Mouse (Mus musculus): ENCODE measurements at regions not wholly inside any gene's neighbourhood (a gene's known extent, or its start where the extent isn't known, plus 50 kb on each side); places are given as distances from the start of the nearest gene placed in this dataset.

DNA sequence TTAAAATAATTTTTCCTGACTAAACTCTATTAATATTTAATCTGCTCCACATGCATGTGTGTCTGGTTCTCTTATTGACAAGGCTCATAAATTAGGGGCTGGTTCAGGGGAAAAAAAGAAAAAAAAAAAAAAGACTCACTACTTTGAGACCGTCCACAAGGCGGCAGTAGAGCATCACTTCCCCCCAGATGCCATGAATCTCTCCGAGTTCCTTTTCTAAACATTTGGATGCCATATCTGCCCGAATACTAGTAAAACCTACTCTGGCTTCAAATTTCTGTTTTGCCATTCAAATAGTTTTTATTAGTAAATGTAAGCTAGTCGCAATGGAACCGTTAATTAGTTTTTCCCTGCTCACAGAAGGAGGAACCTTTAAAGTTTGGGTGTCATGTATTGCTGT is 182.7 kb upstream of the Gm765 start:
- no peak overlapping the region for H3K27ac ChIP-seq (ENCODE audit: low read depth)
- TF ChIP-seq CTCF (IDR thresholded peaks at IDR 0.05; ENCODE audit: low read depth) (peak; percentile 82), EP300 (IDR thresholded peaks at IDR 0.05; ENCODE audit: low read depth) (no peak)
- H3K27me3 ChIP-seq (ENCODE audit: insufficient read depth, low read length) = no peaks in the 10 kb centered on the region
- H3K9ac ChIP-seq (replicated peaks) = no peak overlapping the region
- WGBS (ENCODE audit: insufficient replicate concordance) = 10% methylated on average over 6 of the region's 6 CpGs
- peak; percentile 66 for DNase-seq
- H3K4me1 ChIP-seq (ENCODE audit: insufficient read depth) = no peaks in the 10 kb centered on the region
- ATAC-seq = no peak
- no peaks in the 10 kb centered on the region for H3K9me3 ChIP-seq (ENCODE audit: low read length)
- no peak overlapping the region for H3K4me3 ChIP-seq (ENCODE audit: low read depth, low read length)
- no peaks in the 10 kb centered on the region for H3K36me3 ChIP-seq (replicated peaks; ENCODE audit: insufficient read depth, low read length)
- no peak overlapping the region for H3K4me2 ChIP-seq (ENCODE audit: low read depth, low read length)

DNA sequence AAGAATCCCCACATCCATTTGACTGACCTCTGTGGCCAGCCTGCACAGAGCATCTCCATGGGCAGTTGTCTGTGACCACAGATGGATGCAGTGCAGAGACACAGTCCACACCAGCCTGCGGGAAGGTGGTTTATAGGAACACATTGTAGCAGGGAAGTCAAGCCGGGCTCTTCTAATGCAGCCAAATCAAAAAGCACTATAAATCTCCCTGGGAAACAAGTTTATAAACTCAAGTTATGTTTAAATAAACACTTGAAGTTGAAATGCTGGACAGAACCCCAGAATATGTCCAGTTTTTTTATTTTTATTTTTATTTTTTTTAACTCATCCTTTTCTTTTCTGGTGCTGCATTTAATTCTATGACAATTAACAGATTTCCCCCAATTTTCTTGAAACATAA is 182.1 kb upstream of the Gm765 start:
- no peak overlapping the region for H3K9ac ChIP-seq (replicated peaks)
- no peak overlapping the region for H3K4me2 ChIP-seq (ENCODE audit: low read depth, low read length)
- H3K9me3 ChIP-seq (ENCODE audit: low read length) = no peaks in the 10 kb centered on the region
- H3K36me3 ChIP-seq (replicated peaks; ENCODE audit: insufficient read depth, low read length) = no peaks in the 10 kb centered on the region
- no peak overlapping the region for H3K27ac ChIP-seq (ENCODE audit: low read depth)
- DNase-seq = no peak
- H3K4me3 ChIP-seq (ENCODE audit: low read depth, low read length) = no peak overlapping the region
- no peaks in the 10 kb centered on the region for H3K4me1 ChIP-seq (ENCODE audit: insufficient read depth)
- WGBS (ENCODE audit: insufficient replicate concordance) = 71% methylated on average over 2 of the region's 2 CpGs
- ATAC-seq = no peak
- TF ChIP-seq CTCF (IDR thresholded peaks at IDR 0.05; ENCODE audit: low read depth) (no peak), EP300 (IDR thresholded peaks at IDR 0.05; ENCODE audit: low read depth) (no peak)
- H3K27me3 ChIP-seq (ENCODE audit: insufficient read depth, low read length) = no peaks in the 10 kb centered on the region

DNA sequence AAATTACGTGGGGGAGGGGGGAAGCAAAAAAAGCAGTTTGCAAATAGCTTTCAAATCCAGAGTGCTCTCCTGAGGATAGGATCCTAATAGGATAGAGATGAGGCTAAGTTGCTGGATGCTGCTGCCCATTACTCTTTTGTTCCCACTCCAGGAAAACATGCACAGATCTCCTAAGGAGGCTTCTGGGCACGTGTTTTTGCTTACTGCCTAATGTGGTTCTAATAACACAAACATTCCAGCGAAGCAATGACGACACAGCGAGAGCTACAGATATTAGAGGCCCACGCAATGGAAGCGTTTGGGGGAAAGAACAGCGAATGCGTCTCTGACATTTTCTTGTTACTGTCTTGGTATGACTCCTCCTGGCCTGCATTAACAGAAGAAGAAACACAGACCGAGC is 179.0 kb upstream of the Gm765 start:
- Histone ChIP-seq H3K4me1 (ENCODE audit: insufficient read depth) (no peaks in the 10 kb centered on the region), H3K27me3 (ENCODE audit: insufficient read depth, low read length) (no peaks in the 10 kb centered on the region), H3K9me3 (ENCODE audit: low read length) (no peaks in the 10 kb centered on the region), H3K27ac (ENCODE audit: low read depth) (no peak overlapping the region), H3K9ac (replicated peaks) (no peak overlapping the region), H3K4me3 (ENCODE audit: low read depth, low read length) (no peak overlapping the region), H3K4me2 (ENCODE audit: low read depth, low read length) (no peak overlapping the region), H3K36me3 (replicated peaks; ENCODE audit: insufficient read depth, low read length) (no peaks in the 10 kb centered on the region)
- DNase-seq = no peak
- TF ChIP-seq EP300 (IDR thresholded peaks at IDR 0.05; ENCODE audit: low read depth) = no peak
- no peak for TF ChIP-seq CTCF (IDR thresholded peaks at IDR 0.05; ENCODE audit: low read depth)
- 74% methylated on average over 10 of the region's 10 CpGs for whole genome bisulfite sequencing (ENCODE audit: insufficient replicate concordance)
- ATAC-seq = no peak

DNA sequence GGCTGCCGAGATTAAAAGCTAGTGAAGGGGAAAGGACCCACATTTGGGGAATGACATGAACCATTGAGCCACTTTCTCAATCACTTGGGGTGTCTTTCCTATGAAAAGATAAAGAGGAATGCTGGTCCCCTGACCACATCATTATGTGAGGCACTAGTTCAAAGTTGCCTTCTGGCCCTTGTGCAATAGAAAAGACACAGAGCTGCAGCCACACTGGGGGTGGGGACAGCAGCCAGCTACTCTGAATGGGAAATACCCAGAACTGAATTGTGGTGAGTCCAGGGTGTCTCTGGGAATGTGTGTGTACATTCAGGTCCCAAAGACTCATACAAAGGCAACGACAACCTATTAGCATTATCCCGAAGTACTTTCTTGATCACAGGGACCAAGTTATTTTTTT is 172.3 kb upstream of the Gm765 start:
- no peak overlapping the region for H3K27ac ChIP-seq (ENCODE audit: low read depth)
- TF ChIP-seq CTCF (IDR thresholded peaks at IDR 0.05; ENCODE audit: low read depth) (no peak), EP300 (IDR thresholded peaks at IDR 0.05; ENCODE audit: low read depth) (no peak)
- WGBS (ENCODE audit: insufficient replicate concordance) = 76% methylated on average over 3 of the region's 3 CpGs

DNA sequence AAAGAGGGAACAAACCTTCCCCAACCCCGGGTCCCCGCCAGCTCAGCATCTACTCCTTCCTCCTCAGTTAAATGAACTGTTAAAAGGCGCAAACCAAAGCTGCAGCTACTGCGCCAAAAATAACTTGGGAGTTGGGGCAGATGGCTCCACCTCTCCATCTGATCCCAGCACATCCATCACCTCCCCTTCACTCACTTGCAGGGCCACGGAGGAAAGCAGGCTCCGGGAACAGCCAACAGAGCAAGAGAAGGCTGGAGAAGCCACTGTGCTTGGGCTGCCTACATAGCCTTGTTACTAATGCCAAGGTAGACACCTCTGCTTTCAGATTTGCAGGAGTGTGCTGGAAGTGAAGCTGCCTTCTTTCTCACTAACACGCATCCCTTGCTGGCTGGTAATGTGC is 171.8 kb upstream of the Gm765 start:
- WGBS (ENCODE audit: insufficient replicate concordance) = 58% methylated on average over 7 of the region's 7 CpGs

More for the DNA sequence above, 172.3 kb upstream of the Gm765 start:
- ATAC-seq (no peak), DNase-seq (no peak)
- Histone ChIP-seq H3K9ac (replicated peaks) (no peak overlapping the region), H3K4me1 (ENCODE audit: insufficient read depth) (no peaks in the 10 kb centered on the region), H3K9me3 (ENCODE audit: low read length) (no peaks in the 10 kb centered on the region), H3K4me3 (ENCODE audit: low read depth, low read length) (no peak overlapping the region), H3K4me2 (ENCODE audit: low read depth, low read length) (no peak overlapping the region), H3K27me3 (ENCODE audit: insufficient read depth, low read length) (no peaks in the 10 kb centered on the region), H3K36me3 (replicated peaks; ENCODE audit: insufficient read depth, low read length) (no peaks in the 10 kb centered on the region)

DNA sequence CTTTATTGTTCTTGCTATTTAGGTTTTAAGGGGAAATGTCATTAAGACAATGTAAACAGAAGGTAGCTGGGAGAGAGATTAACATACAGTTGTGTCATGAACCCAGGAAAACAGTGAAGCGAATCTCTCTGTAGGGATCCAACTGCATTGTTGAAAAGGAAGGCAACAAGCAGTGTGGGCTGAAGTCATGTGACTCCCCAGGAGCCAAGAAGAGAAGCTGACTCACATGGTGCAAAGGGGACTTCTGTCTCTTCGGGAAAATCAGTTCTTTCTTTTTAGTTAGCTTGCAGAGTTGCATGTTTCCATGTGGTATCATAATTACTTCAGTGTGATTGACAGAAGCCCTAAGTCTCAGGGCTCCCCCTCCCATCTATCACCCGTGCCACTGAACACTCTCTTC is 170.7 kb upstream of the Gm765 start:
- H3K4me2 ChIP-seq (ENCODE audit: low read depth, low read length) = no peak overlapping the region
- no peaks in the 10 kb centered on the region for H3K36me3 ChIP-seq (replicated peaks; ENCODE audit: insufficient read depth, low read length)
- H3K27ac ChIP-seq (ENCODE audit: low read depth) = no peak overlapping the region
- H3K4me1 ChIP-seq (ENCODE audit: insufficient read depth) = no peaks in the 10 kb centered on the region
- H3K27me3 ChIP-seq (ENCODE audit: insufficient read depth, low read length) = no peaks in the 10 kb centered on the region
- no peak overlapping the region for H3K9ac ChIP-seq (replicated peaks)
- no peak overlapping the region for H3K4me3 ChIP-seq (ENCODE audit: low read depth, low read length)
- DNase-seq (no peak), ATAC-seq (no peak)
- no peaks in the 10 kb centered on the region for H3K9me3 ChIP-seq (ENCODE audit: low read length)
- no peak for TF ChIP-seq EP300 (IDR thresholded peaks at IDR 0.05; ENCODE audit: low read depth)
- WGBS (ENCODE audit: insufficient replicate concordance) = 25% methylated on average over 3 of the region's 3 CpGs

More for the DNA sequence above, 171.8 kb upstream of the Gm765 start:
- Histone ChIP-seq H3K4me1 (ENCODE audit: insufficient read depth) (no peaks in the 10 kb centered on the region), H3K36me3 (replicated peaks; ENCODE audit: insufficient read depth, low read length) (no peaks in the 10 kb centered on the region), H3K9ac (replicated peaks) (no peak overlapping the region), H3K27ac (ENCODE audit: low read depth) (no peak overlapping the region), H3K9me3 (ENCODE audit: low read length) (no peaks in the 10 kb centered on the region), H3K4me3 (ENCODE audit: low read depth, low read length) (no peak overlapping the region), H3K4me2 (ENCODE audit: low read depth, low read length) (no peak overlapping the region), H3K27me3 (ENCODE audit: insufficient read depth, low read length) (no peaks in the 10 kb centered on the region)
- ATAC-seq (no peak), DNase-seq (no peak)
- TF ChIP-seq EP300 (IDR thresholded peaks at IDR 0.05; ENCODE audit: low read depth) (no peak), CTCF (IDR thresholded peaks at IDR 0.05; ENCODE audit: low read depth) (no peak)

DNA sequence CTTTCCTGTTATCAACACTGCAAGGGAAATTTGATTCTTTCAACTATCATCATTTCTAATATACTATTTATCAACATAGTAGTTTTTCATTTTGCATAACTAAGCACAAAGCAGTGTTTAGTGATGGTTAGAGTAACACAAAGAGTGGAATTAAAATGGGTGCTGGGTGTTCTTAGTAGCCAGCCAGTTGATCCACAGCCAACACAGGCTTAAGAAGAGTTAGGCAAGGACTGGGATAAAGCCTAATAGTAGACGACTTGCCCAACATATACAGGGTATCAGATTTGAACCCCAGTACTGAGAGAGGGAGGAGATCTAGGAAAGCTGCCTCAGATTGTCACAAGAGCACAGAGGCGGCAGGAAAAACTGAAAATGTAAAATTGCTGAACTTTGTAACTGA is 160.2 kb upstream of the Gm765 start:
- DNase-seq = no peak
- no peaks in the 10 kb centered on the region for H3K27me3 ChIP-seq (ENCODE audit: insufficient read depth, low read length)
- no peak overlapping the region for H3K9ac ChIP-seq (replicated peaks)
- no peak overlapping the region for H3K27ac ChIP-seq (ENCODE audit: low read depth)
- H3K4me3 ChIP-seq (ENCODE audit: low read depth, low read length) = no peak overlapping the region
- H3K36me3 ChIP-seq (replicated peaks; ENCODE audit: insufficient read depth, low read length) = no peaks in the 10 kb centered on the region
- H3K4me1 ChIP-seq (ENCODE audit: insufficient read depth) = no peaks in the 10 kb centered on the region
- no peak overlapping the region for H3K4me2 ChIP-seq (ENCODE audit: low read depth, low read length)
- ATAC-seq = no peak
- TF ChIP-seq EP300 (IDR thresholded peaks at IDR 0.05; ENCODE audit: low read depth) (no peak), CTCF (IDR thresholded peaks at IDR 0.05; ENCODE audit: low read depth) (no peak)
- WGBS (ENCODE audit: insufficient replicate concordance) = 56% methylated on average over 2 of the region's 2 CpGs
- H3K9me3 ChIP-seq (ENCODE audit: low read length) = no peaks in the 10 kb centered on the region

Data from liver, postnatal 0 days (tissue).